Mouse (Mus musculus) liver, embryonic 13.5 days (tissue): ENCODE measurements around the gene Pikfyve. TPM values are rescaled to one million over a fixed set of nuclear protein-coding genes. Genes with fewer than 3 reads are reported as not detected.
"Not testable (repeated sequence)": the region's sequence is repeated elsewhere in the genome, so short reads cannot be mapped to it uniquely, and the experiment has no call there.

Experiments
- ATAC-seq: fragments of 200-750 bp; cut with Nextera tagmentation; 2 replicates; pipeline ENCODE4 v1.8.0; 2017; ENCODE audit warnings: low read depth, mild to moderate bottlenecking, moderate number of reproducible peaks, moderate library complexity
- DNase-seq: peaks from one replicate; pipeline ENCODE4 v3.0.0; 2022
- H3K27ac ChIP-seq: fragments of 300-500 bp; sonication (generic); 2 replicates; pipeline ENCODE4 v1.5.1; 2015; ENCODE audit warnings: moderate library complexity, mild to moderate bottlenecking, inconsistent platforms
- H3K27me3 ChIP-seq: fragments of 300-500 bp; sonication (generic); 2 replicates; pipeline ENCODE4 v1.6.1; 2015; ENCODE audit warnings: mild to moderate bottlenecking, inconsistent platforms
- H3K36me3 ChIP-seq: fragments of 300-500 bp; sonication (generic); 2 replicates; pipeline ENCODE4 v1.6.1; 2015; ENCODE audit warnings: mild to moderate bottlenecking, inconsistent platforms
- H3K4me1 ChIP-seq: fragments of 300-500 bp; sonication (generic); replicated peaks from 2 replicates; pipeline ENCODE4 v1.6.1; 2015; ENCODE audit warnings: inconsistent platforms
- H3K4me2 ChIP-seq: fragments of 300-500 bp; sonication (generic); 2 replicates; pipeline ENCODE4 v1.6.1; 2015; ENCODE audit warnings: inconsistent platforms, mild to moderate bottlenecking, moderate library complexity
- H3K4me3 ChIP-seq: fragments of 300-500 bp; sonication (generic); replicated peaks from 2 replicates; pipeline ENCODE4 v1.5.1; 2015; ENCODE audit warnings: mild to moderate bottlenecking, inconsistent platforms
- H3K9ac ChIP-seq: fragments of 300-500 bp; sonication (generic); 2 replicates; pipeline ENCODE4 v1.6.1; 2015; ENCODE audit warnings: mild to moderate bottlenecking, inconsistent platforms
- H3K9me3 ChIP-seq: fragments of 300-500 bp; sonication (generic); replicated peaks from 2 replicates; pipeline ENCODE4 v1.6.1; 2016; ENCODE audit warnings: inconsistent platforms
- WGBS: fragments of 180-500 bp; shearing (Covaris S2); methylation state at CpG from one replicate; pipeline ENCODE4 v1.1.7; 2015; ENCODE audit not compliant: insufficient replicate concordance; 5-methylcytosine and 5-hydroxymethylcytosine counted together
- polyA plus RNA-seq: library from polyadenylated mRNA; unstranded; fragments of >200 nt; fragmentation: Nextera tagmentation; extraction: Ambion mirVana; gene quantifications from 2 replicates; pipeline ENCODE4 v1.2.1, GENCODE M21; 2015

Pikfyve gene
- polyA plus RNA-seq, 1 experiment from 2014 or later, result 4.1 TPM

- not testable (repeated sequence) for H3K9ac ChIP-seq, H3K36me3 ChIP-seq, H3K4me3 ChIP-seq, H3K9me3 ChIP-seq, DNase-seq, ATAC-seq, H3K27me3 ChIP-seq, H3K27ac ChIP-seq, H3K4me1 ChIP-seq, H3K4me2 ChIP-seq
- WGBS, result 74% methylated on average over 3 of the region's 3 CpGs
Measured at GRCm38 (mm10) chr1:65229768-65230167, 43.3 kb downstream of the Pikfyve start.

- H3K9me3 ChIP-seq, result no peaks in the 10 kb centered on the region
- H3K27me3 ChIP-seq, result no peaks in the 10 kb centered on the region
- H3K4me2 ChIP-seq, result no peak overlapping the region
- H3K9ac ChIP-seq, result no peak overlapping the region
- no peaks in the 10 kb centered on the region for H3K4me1 ChIP-seq
- H3K36me3 ChIP-seq, result peaks cover 13% of the 10 kb centered on the region
- DNase-seq, result no peak
- H3K4me3 ChIP-seq, result no peak overlapping the region
- no peak for ATAC-seq
- no peak overlapping the region for H3K27ac ChIP-seq
- 71% methylated on average over 1 of the region's 1 CpGs for WGBS
Measured at GRCm38 (mm10) chr1:65230566-65230965, 44.1 kb downstream of the Pikfyve start.

GRCm38 (mm10) chr1:65237712-65238111 lies 51.2 kb downstream of the Pikfyve start:
- H3K27me3 ChIP-seq, result no peaks in the 10 kb centered on the region
- 52% methylated on average over 3 of the region's 3 CpGs for WGBS
- H3K27ac ChIP-seq, result no peak overlapping the region
- H3K9ac ChIP-seq, result no peak overlapping the region
- H3K4me3 ChIP-seq, result no peak overlapping the region
- ATAC-seq, result no peak
- peaks cover 30% of the 10 kb centered on the region for H3K36me3 ChIP-seq
- DNase-seq, result no peak
- H3K4me2 ChIP-seq, result no peak overlapping the region
- no peaks in the 10 kb centered on the region for H3K9me3 ChIP-seq
- H3K4me1 ChIP-seq, result no peaks in the 10 kb centered on the region

GRCm38 (mm10) chr1:65245637-65246036 lies 59.2 kb downstream of the Pikfyve start:
- H3K4me2 ChIP-seq, result no peak overlapping the region
- H3K4me1 ChIP-seq, result no peaks in the 10 kb centered on the region
- DNase-seq (no peak), ATAC-seq (no peak)
- no peak overlapping the region for H3K27ac ChIP-seq
- WGBS, result 67% methylated on average over 1 of the region's 1 CpGs
- peaks cover 20% of the 10 kb centered on the region for H3K36me3 ChIP-seq
- no peak overlapping the region for H3K9ac ChIP-seq
- no peaks in the 10 kb centered on the region for H3K27me3 ChIP-seq
- H3K4me3 ChIP-seq, result no peak overlapping the region
- no peaks in the 10 kb centered on the region for H3K9me3 ChIP-seq

- ATAC-seq, result no peak
- H3K27me3 ChIP-seq, result no peaks in the 10 kb centered on the region
- no peaks in the 10 kb centered on the region for H3K36me3 ChIP-seq
- no peaks in the 10 kb centered on the region for H3K9me3 ChIP-seq
- H3K4me1 ChIP-seq, result no peaks in the 10 kb centered on the region
- no peak overlapping the region for H3K4me3 ChIP-seq
- no peak overlapping the region for H3K4me2 ChIP-seq
- DNase-seq, result no peak
- H3K27ac ChIP-seq, result no peak overlapping the region
- no peak overlapping the region for H3K9ac ChIP-seq
- 80% methylated on average over 3 of the region's 3 CpGs for WGBS
Measured at GRCm38 (mm10) chr1:65280461-65280860, 94.0 kb downstream of the Pikfyve start.

GRCm38 (mm10) chr1:65281756-65282155 lies 95.3 kb downstream of the Pikfyve start, which contains the start of gene Pth2r:
Pth2r (plus strand) TSS chr1:65282056.
- no peak for DNase-seq
- no peak for ATAC-seq
- Histone ChIP-seq H3K27me3 (no peaks in the 10 kb centered on the region), H3K27ac (no peak within 1 kb of the TSS), H3K4me1 (no peaks in the 10 kb centered on the region), H3K4me3 (no peak within 1 kb of the TSS), H3K4me2 (no peak within 1 kb of the TSS), H3K36me3 (no peaks in the 10 kb centered on the region), H3K9ac (no peak within 1 kb of the TSS), H3K9me3 (no peaks in the 10 kb centered on the region)
- 75% methylated on average over 6 of the region's 6 CpGs for WGBS

- H3K36me3 ChIP-seq, result no peaks in the 10 kb centered on the region
- H3K4me3 ChIP-seq, result no peak overlapping the region
- DNase-seq (peak; percentile 12), ATAC-seq (no peak)
- H3K9me3 ChIP-seq, result no peaks in the 10 kb centered on the region
- H3K9ac ChIP-seq, result no peak overlapping the region
- no peaks in the 10 kb centered on the region for H3K4me1 ChIP-seq
- 12% methylated on average over 6 of the region's 6 CpGs for WGBS
- no peak overlapping the region for H3K4me2 ChIP-seq
- H3K27me3 ChIP-seq, result no peaks in the 10 kb centered on the region
- H3K27ac ChIP-seq, result no peak overlapping the region
Measured at GRCm38 (mm10) chr1:65282766-65283165, 96.3 kb downstream of the Pikfyve start.

GRCm38 (mm10) chr1:65308476-65308875 lies 122.0 kb downstream of the Pikfyve start:
- Histone ChIP-seq H3K36me3 (no peaks in the 10 kb centered on the region), H3K27ac (no peak overlapping the region), H3K27me3 (peaks cover 16% of the 10 kb centered on the region), H3K9me3 (no peaks in the 10 kb centered on the region), H3K4me2 (no peak overlapping the region), H3K4me1 (no peaks in the 10 kb centered on the region; the same call in 1 of the 2 replicates), H3K4me3 (no peak overlapping the region), H3K9ac (no peak overlapping the region)
- no peak for DNase-seq
- ATAC-seq, result no peak
- 57% methylated on average over 3 of the region's 3 CpGs for WGBS

GRCm38 (mm10) chr1:65311214-65311933 lies 124.9 kb downstream of the Pikfyve start:
- ATAC-seq (no peak), DNase-seq (no peak)
- Histone ChIP-seq H3K9me3 (no peaks in the 10 kb centered on the region), H3K36me3 (no peaks in the 10 kb centered on the region), H3K9ac (no peak overlapping the region), H3K27me3 (peaks cover 16% of the 10 kb centered on the region), H3K4me1 (no peaks in the 10 kb centered on the region; the same call in 1 of the 2 replicates), H3K4me2 (peak overlapping the region; percentile 39), H3K4me3 (0 out of 2 replicates have a peak overlapping the region, but pooled peaks have one; percentile 7), H3K27ac (no peak overlapping the region)
- WGBS, result 3% methylated on average over 29 of the region's 29 CpGs

- peaks cover 16% of the 10 kb centered on the region for H3K27me3 ChIP-seq
- 12% methylated on average over 7 of the region's 7 CpGs for WGBS
- no peak overlapping the region for H3K27ac ChIP-seq
- DNase-seq, result no peak
- no peak overlapping the region for H3K9ac ChIP-seq
- H3K4me3 ChIP-seq, result no peak overlapping the region
- no peaks in the 10 kb centered on the region for H3K9me3 ChIP-seq
- H3K4me2 ChIP-seq, result no peak overlapping the region
- H3K36me3 ChIP-seq, result no peaks in the 10 kb centered on the region
- no peaks in the 10 kb centered on the region; the same call in 1 of the 2 replicates for H3K4me1 ChIP-seq
- ATAC-seq, result no peak
Measured at GRCm38 (mm10) chr1:65312118-65312517, 125.6 kb downstream of the Pikfyve start.

- no peaks in the 10 kb centered on the region; the same call in 1 of the 2 replicates for H3K4me1 ChIP-seq
- ATAC-seq, result no peak
- peaks cover 16% of the 10 kb centered on the region for H3K27me3 ChIP-seq
- no peak overlapping the region for H3K9ac ChIP-seq
- DNase-seq, result no peak
- H3K4me3 ChIP-seq, result no peak overlapping the region
- H3K9me3 ChIP-seq, result no peaks in the 10 kb centered on the region
- no peak overlapping the region for H3K4me2 ChIP-seq
- WGBS, result 41% methylated on average over 2 of the region's 2 CpGs
- no peak overlapping the region for H3K27ac ChIP-seq
- no peaks in the 10 kb centered on the region for H3K36me3 ChIP-seq
Measured at GRCm38 (mm10) chr1:65312896-65313295, 126.4 kb downstream of the Pikfyve start.
